30 mouse cellular contexts compared by ENCODE assay signal in genomic region chr13:3777216-3777912, GRCm38 (mm10). TPM values are rescaled to one million over a fixed set of nuclear protein-coding genes. Genes with fewer than 3 reads are reported as not detected.
DNase-seq lines count a peak whose midpoint lies in the region; ATAC-seq and TF ChIP-seq lines count a peak whose summit lies in the region.
"Had no signal": no experiment of that assay in that cellular context is flagged by ENCODE, and none has a peak within 500 bp of the region (broad histone marks: within the 10 kb centered on the region; RNA-seq: fewer than 3 reads in every experiment).

No protein-coding gene starts in this region.

- DNase-seq in MEL (ENCODE audit: low read depth, low spot score) = peak; percentile 28
- DNase-seq in gastrocnemius, adult 8-10 months (ENCODE audit: low spot score in 2 of 2) = no peak
- no peak for DNase-seq in kidney, postnatal 14 days
- DNase-seq in ovary, postnatal 10 days (ENCODE audit: low spot score) = no peak
- DNase-seq: adrenal gland, postnatal 10 days; adrenal gland, postnatal 36 days; forebrain, postnatal 0 days; gastrocnemius, adult 2 months; gastrocnemius, postnatal 36 days; heart, postnatal 10 days; heart, postnatal 36 days had no signal

- TF ChIP-seq EP300 in MEL (IDR thresholded peaks at IDR 0.05; ENCODE audit: low read depth in 1 of 2, low read length in 2 of 2) = peak; percentile 6 to 21; a peak in 1 of 4 replicates

- no peak for TF ChIP-seq RAD21 in MEL (IDR thresholded peaks at IDR 0.05; ENCODE audit: low read depth, low read length)

- 0 out of 2 replicates have a peak, but pooled peaks have one; percentile 13 for ATAC-seq in intestine, embryonic 15.5 days
- peak; percentile 63 for ATAC-seq in stomach, embryonic 16.5 days (ENCODE audit: insufficient read depth, low FRiP score)
- ATAC-seq: CD4-positive, CD25-positive, alpha-beta regulatory T cell, adult 4 months; forebrain, embryonic 14.5 days; inflammation-experienced regulatory T-cells, adult 6 months; Patski had no signal

- WGBS in intestine, embryonic 15.5 days = 75% methylated on average over 5 of the region's 5 CpGs
- 34% methylated on average over 5 of the region's 5 CpGs for WGBS in small intestine, adult 2 months
- 60% methylated on average over 5 of the region's 5 CpGs for WGBS in stomach, embryonic 16.5 days

- peak in 1 of 2 experiments; percentile 20; a peak in 1 of 4 replicates for TF ChIP-seq POLR2A in MEL (IDR thresholded peaks at IDR 0.05; ENCODE audit: control insufficient read depth in 1 of 2, insufficient read depth in 1 of 2, low read depth in 1 of 2, low read length in 2 of 2, poor library complexity in 1 of 2)
- TF ChIP-seq POLR2A in small intestine, adult 2 months (IDR thresholded peaks at IDR 0.05; ENCODE audit: low read depth, low read length) = no peak

- peaks cover 0 to 12% of the 10 kb centered on the region in 2 experiments; a peak in 3 of 4 replicates for H3K4me1 ChIP-seq in MEL (ENCODE audit: control insufficient read depth in 1 of 2, insufficient read depth in 2 of 2, low read length in 2 of 2)
- no peaks in the 10 kb centered on the region for H3K4me1 ChIP-seq in intestine, embryonic 15.5 days (replicated peaks)
- H3K4me1 ChIP-seq in small intestine, adult 2 months (ENCODE audit: control insufficient read depth, insufficient read depth, insufficient read length, low read length) = peaks cover 41% of the 10 kb centered on the region
- H3K4me1 ChIP-seq in stomach, embryonic 16.5 days (ENCODE audit: control insufficient read depth, insufficient read depth, low read length) = peaks cover 3% of the 10 kb centered on the region; the same call in 1 of the 2 replicates
- H3K4me1 ChIP-seq: embryonic facial prominence, embryonic 12.5 days; embryonic facial prominence, embryonic 15.5 days; heart, embryonic 15.5 days had no signal

- no peaks in the 10 kb centered on the region for H3K9me3 ChIP-seq in MEL (replicated peaks; ENCODE audit: insufficient read depth, low read length)
- no peaks in the 10 kb centered on the region for H3K9me3 ChIP-seq in intestine, embryonic 15.5 days
- H3K9me3 ChIP-seq in stomach, embryonic 16.5 days (replicated peaks; ENCODE audit: control insufficient read depth, low read length) = no peaks in the 10 kb centered on the region
- H3K9me3 ChIP-seq: embryonic facial prominence, embryonic 12.5 days; embryonic facial prominence, embryonic 15.5 days; heart, embryonic 12.5 days; heart, embryonic 15.5 days; hindbrain, embryonic 10.5 days; hindbrain, embryonic 13.5 days had no signal

- no peak overlapping the region for H3K27ac ChIP-seq in MEL (ENCODE audit: control insufficient read depth, low read depth, low read length)
- H3K27ac ChIP-seq in intestine, embryonic 15.5 days = no peak overlapping the region
- H3K27ac ChIP-seq in small intestine, adult 2 months (ENCODE audit: insufficient read depth, low read depth, low read length) = peak overlapping the region; percentile 83
- peak overlapping the region; percentile 84 for H3K27ac ChIP-seq in stomach, embryonic 16.5 days (ENCODE audit: low read length)
- H3K27ac ChIP-seq: embryonic facial prominence, embryonic 12.5 days; embryonic facial prominence, embryonic 15.5 days; gastrocnemius, adult 2 months; heart, embryonic 15.5 days; hindbrain, embryonic 10.5 days; hindbrain, embryonic 13.5 days had no signal

- H3K79me2 ChIP-seq in MEL (ENCODE audit: control insufficient read depth, insufficient read depth, low read length, poor library complexity) = no peaks in the 10 kb centered on the region

- no peak overlapping the region for H3K9ac ChIP-seq in MEL (ENCODE audit: control insufficient read depth, low read depth, low read length, poor library complexity, severe bottlenecking)
- no peak overlapping the region for H3K9ac ChIP-seq in intestine, embryonic 15.5 days
- no peak overlapping the region for H3K9ac ChIP-seq in stomach, embryonic 16.5 days (ENCODE audit: low read length)
- H3K9ac ChIP-seq: embryonic facial prominence, embryonic 12.5 days; embryonic facial prominence, embryonic 15.5 days; forebrain, postnatal 0 days; heart, embryonic 12.5 days; heart, embryonic 15.5 days; hindbrain, embryonic 13.5 days had no signal

- H3K4me2 ChIP-seq in intestine, embryonic 15.5 days (replicated peaks) = no peak overlapping the region
- no peak overlapping the region for H3K4me2 ChIP-seq in stomach, embryonic 16.5 days (ENCODE audit: low read depth, low read length)
- H3K4me2 ChIP-seq: embryonic facial prominence, embryonic 12.5 days; embryonic facial prominence, embryonic 15.5 days; heart, embryonic 12.5 days; heart, embryonic 15.5 days; hindbrain, embryonic 13.5 days had no signal

- no peak overlapping the region for H3K4me3 ChIP-seq in MEL (ENCODE audit: control insufficient read depth in 1 of 2, insufficient read depth in 1 of 2, low read depth in 2 of 2, low read length in 2 of 2)
- no peak overlapping the region for H3K4me3 ChIP-seq in intestine, embryonic 15.5 days (replicated peaks)
- H3K4me3 ChIP-seq in small intestine, adult 2 months (ENCODE audit: low read depth, low read length) = no peak overlapping the region
- H3K4me3 ChIP-seq in stomach, embryonic 16.5 days (replicated peaks; ENCODE audit: low read length) = no peak overlapping the region
- H3K4me3 ChIP-seq: embryonic facial prominence, embryonic 12.5 days; embryonic facial prominence, embryonic 15.5 days; gastrocnemius, adult 2 months; heart, embryonic 12.5 days; heart, embryonic 15.5 days; hindbrain, embryonic 10.5 days; hindbrain, embryonic 13.5 days had no signal

- no peaks in the 10 kb centered on the region for H3K27me3 ChIP-seq in MEL (ENCODE audit: control insufficient read depth in 1 of 2, insufficient read depth in 2 of 2, low read length in 2 of 2)
- no peaks in the 10 kb centered on the region for H3K27me3 ChIP-seq in intestine, embryonic 15.5 days (replicated peaks)
- H3K27me3 ChIP-seq in small intestine, adult 2 months (ENCODE audit: control insufficient read depth, insufficient read depth, low read length) = no peaks in the 10 kb centered on the region
- no peaks in the 10 kb centered on the region for H3K27me3 ChIP-seq in stomach, embryonic 16.5 days (ENCODE audit: control insufficient read depth, insufficient read depth, low read length)
- H3K27me3 ChIP-seq: embryonic facial prominence, embryonic 12.5 days; embryonic facial prominence, embryonic 15.5 days; heart, embryonic 12.5 days; heart, embryonic 15.5 days; hindbrain, embryonic 13.5 days; Patski had no signal

- peaks cover 0 to 2% of the 10 kb centered on the region in 2 experiments; a peak in 1 of 4 replicates for H3K36me3 ChIP-seq in MEL (ENCODE audit: control insufficient read depth in 1 of 2, insufficient read depth in 2 of 2, low read length in 2 of 2)
- no peaks in the 10 kb centered on the region for H3K36me3 ChIP-seq in intestine, embryonic 15.5 days
- H3K36me3 ChIP-seq in small intestine, adult 2 months (ENCODE audit: control insufficient read depth, insufficient read depth, low read length) = no peaks in the 10 kb centered on the region
- no peaks in the 10 kb centered on the region for H3K36me3 ChIP-seq in stomach, embryonic 16.5 days (ENCODE audit: control insufficient read depth, insufficient read depth, low read length)
- H3K36me3 ChIP-seq: embryonic facial prominence, embryonic 12.5 days; embryonic facial prominence, embryonic 15.5 days; heart, embryonic 12.5 days; heart, embryonic 15.5 days; hindbrain, embryonic 10.5 days; hindbrain, embryonic 13.5 days had no signal

- no peak for TF ChIP-seq CTCF in MEL (IDR thresholded peaks at IDR 0.05 in 2 of 3, conservative IDR thresholded peaks at IDR 0.05 in 1 of 3; ENCODE audit: control insufficient read depth in 1 of 3, insufficient read depth in 1 of 3, low read depth in 2 of 3, low read length in 3 of 3, poor library complexity in 1 of 3, severe bottlenecking in 1 of 3)
- no peak for TF ChIP-seq CTCF in small intestine, adult 2 months (IDR thresholded peaks at IDR 0.05; ENCODE audit: extremely low read depth, insufficient read length, insufficient replicate concordance, low read depth, low read length)

TF ChIP-seq in MEL, 35 proteins besides CTCF, POLR2A, EP300 and RAD21:
- TF ChIP-seq E2F4 (IDR thresholded peaks at IDR 0.05; ENCODE audit: borderline replicate concordance, low read depth, low read length) (no peak), GABPA (IDR thresholded peaks at IDR 0.05; ENCODE audit: low read depth, low read length) (no peak), MXI1 (IDR thresholded peaks at IDR 0.05; ENCODE audit: low read depth, low read length) (no peak), NRF1 (IDR thresholded peaks at IDR 0.05; ENCODE audit: insufficient read depth, low read depth, low read length, poor library complexity, severe bottlenecking) (no peak)
TF ChIP-seq in MEL: peak in this region for 0.

RNA-seq across cellular contexts. Expression of gene Calml3, which starts 26.8 kb away (rescaled TPM):
- total RNA-seq in MEL (2012; rRNA removed) = not detected in 2 replicates
- not detected for polyA plus RNA-seq in MEL (2012; ENCODE audit: insufficient read depth in 1 of 2, insufficient read length in 2 of 2, low read depth in 1 of 2, low replicate concordance in 2 of 2, missing spikeins in 1 of 2)
- not detected in 2 replicates for polyA plus RNA-seq in intestine, embryonic 15.5 days (2015; fragmentation: Nextera tagmentation; extraction: Ambion mirVana)
- polyA plus RNA-seq in small intestine, adult 2 months (2012; rRNA removed) = not detected in 2 replicates
- polyA plus RNA-seq in stomach, embryonic 16.5 days (2015; fragmentation: Nextera tagmentation; extraction: Ambion mirVana) = 25.1 and 40.9 TPM in 2 replicates
- not detected for total RNA-seq in gastrocnemius, adult 8-10 months (2022)
- total RNA-seq: adrenal gland, postnatal 10 days; common myeloid progenitor, adult 5-6 weeks; forebrain, postnatal 0 days; gastrocnemius, adult 2 months; gastrocnemius, postnatal 36 days; granulocyte monocyte progenitor cell, adult 5-6 weeks; heart, postnatal 10 days; heart, postnatal 36 days had no signal
- polyA plus RNA-seq: CD4-positive, CD25-positive, alpha-beta regulatory T cell, adult 4 months; cerebellum, adult 2 months; forebrain, embryonic 11.5 days; forebrain, embryonic 14.5 days; forebrain, postnatal 0 days; frontal cortex, adult 2 months; heart, embryonic 12.5 days; heart, embryonic 15.5 days; hindbrain, embryonic 13.5 days; hindbrain, embryonic 16.5 days; inflammation-experienced regulatory T-cells, adult 6 months had no signal

Comparison
In these comparisons a context has a peak if more than half of its experiments do, and no peak if none do; other contexts are left out.
1. H3K27ac ChIP-seq: peak in small intestine, adult 2 months (single experiment) and stomach, embryonic 16.5 days (single experiment); none in MEL (single experiment) and intestine, embryonic 15.5 days (single experiment).
2. RNA of gene Calml3, which starts 26.8 kb away (polyA plus RNA-seq): 25.1 to 40.9 TPM in stomach, embryonic 16.5 days; not detected in MEL, not detected in intestine, embryonic 15.5 days and not detected in small intestine, adult 2 months; every median in the first group is over 10 times any median in the second.